Mouse (Mus musculus): ENCODE measurements around the gene Egfl8.

The Egfl8 gene

GRCm38 (mm10) chr17:34627943-34628643, 12.3 kb upstream of the Egfl8 start, which contains the start of gene Ppt2:
Gene Ppt2, minus strand, starts transcription at chr17:34628510.
- DNase-seq (ENCODE audit: low read depth) = no peak

GRCm38 (mm10) chr17:34627093-34627942, 11.5 kb upstream of the Egfl8 start:
- DNase-seq (ENCODE audit: low read depth) = peak; percentile 69

DNA sequence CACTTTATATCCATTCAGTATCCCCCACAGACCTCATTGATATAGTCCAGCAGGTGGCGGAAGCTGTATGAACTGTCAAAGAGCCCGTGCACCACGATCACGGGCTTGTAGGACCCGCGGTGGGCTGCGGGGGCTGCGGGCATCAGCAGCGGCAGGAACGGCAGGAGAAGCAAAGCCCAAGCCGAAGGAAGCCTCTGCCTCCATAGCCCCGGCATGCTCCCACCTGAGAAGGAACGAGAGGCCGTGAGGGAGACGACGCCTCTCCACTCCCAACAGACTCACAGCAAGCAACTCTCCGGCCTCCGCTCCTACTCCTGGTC, 11.0 kb upstream of the Egfl8 start:
- DNase-seq (ENCODE audit: low read depth) = no peak

GRCm38 (mm10) chr17:34626062-34626772, 10.4 kb upstream of the Egfl8 start:
- no peak for DNase-seq (ENCODE audit: low read depth)

- DNase-seq (ENCODE audit: low read depth) = no peak
These were observed 9.2 kb upstream of the Egfl8 start for GRCm38 (mm10) chr17:34624981-34625380.

DNA sequence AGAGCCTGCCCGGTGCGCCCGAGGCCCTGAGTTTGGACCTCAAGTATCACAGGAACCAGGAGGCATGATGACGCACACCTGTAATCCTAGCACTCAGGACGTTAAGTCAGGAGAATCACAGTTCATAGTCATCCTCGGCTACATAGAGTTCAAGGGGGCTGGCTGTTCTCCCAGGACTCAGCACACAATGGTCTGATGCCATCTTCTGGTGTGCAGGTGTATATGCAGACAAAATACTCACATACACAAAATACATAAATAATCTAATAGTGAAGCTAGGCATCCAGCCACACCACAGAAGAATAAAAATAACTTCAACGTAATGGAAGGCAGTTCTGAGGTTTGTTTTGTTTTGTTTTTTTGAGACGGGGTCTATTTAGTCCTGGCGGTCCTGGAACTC, 7.4 kb upstream of the Egfl8 start:
- DNase-seq (ENCODE audit: low read depth) = no peak

DNA sequence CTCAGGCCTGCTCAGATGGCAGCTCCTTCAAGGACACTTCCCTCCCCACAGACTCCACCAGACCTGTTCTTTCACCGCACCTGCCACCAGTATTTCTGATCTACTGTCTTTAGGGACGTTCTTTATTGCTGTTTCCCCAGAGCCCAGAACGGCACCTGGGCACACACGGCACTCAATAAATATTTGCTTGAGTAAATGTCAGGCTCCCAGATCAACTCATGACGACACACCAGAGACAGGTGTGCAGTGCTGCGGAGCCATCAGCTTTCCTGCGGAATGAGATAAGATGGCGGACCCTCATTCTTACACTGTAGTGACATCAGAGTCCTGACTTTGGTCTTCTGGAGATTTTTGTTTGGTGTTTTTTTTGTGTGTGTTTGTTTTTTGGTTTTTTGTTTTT, 5.2 kb upstream of the Egfl8 start:
- no peak for DNase-seq (ENCODE audit: low read depth)

DNA sequence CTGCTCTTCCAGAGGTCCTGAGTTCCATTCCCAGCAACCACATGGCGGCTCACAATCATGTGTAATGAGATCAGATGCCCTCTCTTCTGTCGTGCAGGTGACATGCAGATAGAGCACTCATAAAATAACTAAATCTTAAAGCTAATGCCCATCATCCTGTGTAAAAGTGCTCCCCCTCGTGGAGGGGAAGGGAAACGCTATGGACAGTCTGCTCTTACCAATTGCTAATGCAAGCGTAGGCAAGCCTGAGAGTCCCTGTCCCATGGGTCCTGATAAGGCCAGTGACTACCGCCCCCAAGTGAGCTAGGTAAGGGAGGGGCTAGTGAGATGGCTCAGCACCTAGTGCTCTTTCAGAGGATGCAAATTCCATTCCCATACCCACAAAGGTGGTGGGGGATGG, 3.2 kb upstream of the Egfl8 start:
- no peak for DNase-seq (ENCODE audit: low read depth)

DNA sequence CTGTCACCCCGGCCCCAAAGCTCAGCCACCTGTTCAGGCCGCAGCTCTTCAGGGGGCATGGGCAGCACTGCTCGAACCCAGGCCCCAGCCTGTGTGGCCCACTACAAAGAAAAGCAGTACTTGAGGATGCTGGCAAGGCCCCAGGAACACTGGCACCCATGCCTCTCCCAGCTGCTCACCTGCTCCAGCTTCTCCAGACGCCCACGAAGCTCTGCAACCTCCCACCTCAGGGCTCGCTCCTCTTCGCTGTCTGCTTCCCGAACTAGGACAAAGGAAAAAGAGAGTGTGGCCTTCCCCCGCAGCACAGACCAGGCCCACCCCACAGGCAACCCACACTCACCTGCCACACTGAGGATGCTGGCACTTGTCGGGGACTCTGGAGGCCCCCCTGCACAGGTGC, 1.9 kb downstream of the Egfl8 start:
- no peak for DNase-seq (ENCODE audit: low read depth)

DNA sequence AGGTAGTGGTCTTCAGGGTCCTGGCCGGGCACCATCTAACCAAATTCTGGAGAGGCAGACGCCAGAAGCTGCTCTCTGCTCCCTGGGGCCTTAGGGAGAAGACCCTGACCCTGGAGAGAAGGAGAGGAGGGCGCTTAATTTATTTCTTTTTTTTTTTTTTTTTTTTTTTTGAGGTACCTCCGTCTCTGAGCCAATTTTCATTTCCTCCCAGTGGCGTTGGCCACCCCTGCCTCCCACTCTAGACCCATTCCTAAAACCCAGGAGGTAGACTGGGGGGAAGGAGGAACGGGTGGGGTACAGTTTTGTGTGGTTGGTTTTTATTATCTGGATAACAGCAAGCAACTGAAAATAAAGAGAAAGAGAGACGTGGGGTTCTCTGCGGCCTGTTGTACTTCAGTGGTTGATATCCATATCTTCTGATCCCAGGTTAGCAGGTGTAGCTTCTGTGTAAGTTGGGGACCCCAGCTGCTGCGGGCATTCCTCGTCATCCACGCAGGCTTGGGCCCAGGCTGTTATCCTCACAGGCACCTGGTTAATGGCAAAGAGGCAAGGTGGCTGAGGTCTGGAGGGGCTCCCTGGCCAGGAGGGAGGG, 2.6 kb downstream of the Egfl8 start:
- no peak for DNase-seq (ENCODE audit: low read depth)

DNA sequence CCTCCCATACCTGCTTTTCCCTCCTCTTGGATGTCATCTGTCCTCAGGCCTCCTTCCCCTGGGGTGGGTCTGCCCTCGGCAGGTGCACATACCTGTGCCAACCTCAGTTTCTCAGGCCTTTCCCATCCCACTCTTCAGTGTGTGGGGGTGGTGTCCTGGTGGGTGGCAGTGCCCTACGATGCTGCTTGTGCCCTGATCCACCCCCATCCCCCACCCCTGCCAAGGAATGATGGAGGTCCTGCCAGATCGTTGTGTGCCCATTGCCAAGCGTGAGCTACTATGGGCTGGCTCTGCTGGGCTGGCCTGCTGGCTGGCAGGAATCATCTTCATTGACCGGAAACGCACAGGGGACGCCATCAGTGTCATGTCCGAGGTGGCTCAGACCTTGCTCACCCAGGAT, 4.7 kb downstream of the Egfl8 start:
- no peak for DNase-seq (ENCODE audit: low read depth)

- no peak for DNase-seq (ENCODE audit: low read depth)
These were observed 7.8 kb downstream of the Egfl8 start for GRCm38 (mm10) chr17:34607997-34608396.

DNA sequence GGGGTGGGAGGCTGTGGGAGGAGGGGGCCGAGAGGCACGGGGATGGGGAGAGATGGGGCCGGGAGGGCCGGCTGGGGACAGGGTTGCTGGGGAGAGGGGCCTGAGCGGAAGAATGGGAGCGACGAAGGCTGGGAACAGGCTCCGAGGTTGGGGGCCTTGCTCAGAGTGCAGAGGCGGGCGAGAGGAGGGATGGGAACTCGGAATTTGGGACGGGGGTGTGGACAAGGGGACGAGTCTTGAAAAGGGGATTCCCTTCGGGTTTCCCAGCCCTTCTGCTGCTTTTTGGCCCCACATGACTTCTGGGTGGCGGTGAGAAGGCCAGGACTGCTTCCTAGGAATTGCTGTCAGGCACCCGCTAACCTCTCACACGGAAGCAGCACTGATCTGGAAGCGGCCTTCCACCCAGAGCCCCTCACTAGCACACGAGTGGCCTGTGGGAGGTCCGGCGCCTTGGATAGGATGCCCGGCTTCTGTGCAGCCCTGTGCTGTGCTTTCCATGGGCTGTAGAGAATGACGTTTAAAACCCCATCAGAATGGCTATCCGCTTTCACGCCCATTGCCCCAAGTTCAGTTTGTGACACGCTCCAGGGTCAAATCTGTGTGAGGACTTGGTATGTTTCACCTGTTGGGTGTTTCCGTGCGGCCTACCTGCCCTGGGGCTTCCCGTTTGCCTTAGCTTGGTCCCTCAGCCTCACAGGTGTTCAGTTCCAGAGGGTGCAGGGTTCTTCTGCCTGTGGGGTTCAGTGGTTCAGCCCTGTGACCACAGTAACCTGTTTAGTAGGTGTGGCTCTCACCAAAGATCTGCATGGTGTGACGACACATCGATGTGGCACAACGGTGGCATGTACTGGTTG, 9.4 kb downstream of the Egfl8 start:
- no peak for DNase-seq (ENCODE audit: low read depth)

DNA sequence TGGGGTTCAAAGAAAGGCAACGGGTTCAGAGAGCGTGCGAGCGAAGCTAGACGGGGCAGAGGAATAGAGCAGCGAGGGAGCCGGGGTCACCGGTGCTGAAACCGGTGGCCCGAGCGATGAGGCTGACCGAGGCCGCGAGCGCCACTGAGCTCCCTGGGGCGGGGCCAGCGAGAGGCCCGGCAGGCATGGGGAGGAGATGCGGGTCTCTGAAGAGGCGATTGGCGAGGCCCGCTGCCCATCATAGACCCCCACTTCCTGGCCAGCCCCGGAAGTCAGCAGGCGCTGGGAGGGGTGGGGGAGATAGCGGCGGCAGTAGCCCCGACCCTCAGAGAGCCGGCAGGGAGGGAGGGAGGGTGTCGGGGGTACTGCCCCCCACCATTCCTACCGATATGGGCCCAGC, 10.2 kb downstream of the Egfl8 start:
- peak; percentile 78 for DNase-seq (ENCODE audit: low read depth)

GRCm38 (mm10) chr17:34604511-34605237, 11.1 kb downstream of the Egfl8 start:
- no peak for DNase-seq (ENCODE audit: low read depth)

GRCm38 (mm10) chr17:34604061-34604508, 11.7 kb downstream of the Egfl8 start, which contains the start of gene Agpat1:
Gene Agpat1, plus strand, starts transcription at chr17:34604262.
- DNase-seq (ENCODE audit: low read depth) = no peak

GRCm38 (mm10) chr17:34603375-34604060, 12.3 kb downstream of the Egfl8 start, which contains the start of gene Rnf5:
Gene Rnf5, minus strand, starts transcription at chr17:34603690.
- peak; percentile 100 for DNase-seq (ENCODE audit: low read depth)

DNA sequence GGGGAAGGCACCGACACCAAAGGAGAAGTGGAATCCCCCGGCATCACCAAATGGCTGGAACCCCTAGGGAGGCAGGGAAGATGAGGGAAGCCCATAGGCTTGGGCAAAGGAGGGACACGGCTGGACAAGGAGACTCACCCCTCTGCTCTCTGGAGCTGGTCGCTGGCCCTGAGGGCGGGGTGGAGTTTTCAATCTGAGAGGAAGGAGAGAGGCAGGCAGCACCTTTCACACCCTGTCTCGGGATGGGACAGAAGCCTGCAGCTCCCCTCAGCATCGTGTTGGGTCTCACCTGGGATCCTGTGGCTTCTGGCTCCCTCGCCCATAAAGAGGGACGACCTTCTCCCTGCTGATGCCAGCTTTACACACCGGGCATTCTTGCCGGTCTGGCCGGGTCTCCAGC, 14.0 kb downstream of the Egfl8 start:
- no peak for DNase-seq (ENCODE audit: low read depth)

GRCm38 (mm10) chr17:34599891-34600290, 15.9 kb downstream of the Egfl8 start:
- DNase-seq (ENCODE audit: low read depth) = no peak

DNA sequence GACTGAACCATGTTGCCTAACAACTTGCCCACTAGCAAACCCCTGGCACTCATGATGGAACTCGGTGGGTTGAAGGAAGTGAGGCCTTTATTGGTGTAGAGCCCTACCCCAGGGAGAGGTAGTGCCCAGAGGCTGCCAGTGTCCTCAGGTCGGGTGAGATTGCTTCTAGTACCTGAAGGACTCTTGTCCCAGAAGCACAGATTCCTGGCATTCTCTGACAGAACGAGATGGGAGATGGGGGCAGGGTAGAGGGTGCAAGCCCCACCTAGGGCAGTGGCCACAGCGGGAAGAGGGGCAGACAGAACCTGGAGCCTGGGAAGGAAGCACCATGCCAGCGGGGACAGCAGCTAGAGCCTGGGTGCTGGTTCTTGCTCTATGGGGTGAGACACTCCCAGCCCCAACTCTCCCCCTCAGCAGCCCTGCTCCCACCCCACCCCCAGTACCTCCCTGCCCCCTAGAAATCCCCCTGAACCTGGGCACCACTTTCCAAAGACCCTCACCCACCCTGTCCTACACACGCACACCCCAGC, 18.1 kb downstream of the Egfl8 start, which contains the start of gene Ager:
Gene Ager (plus strand): TSS at position 297 of the 530 bp plus-strand sequence.
- no peak for DNase-seq (ENCODE audit: low read depth)

Measured in fibroblast of lung, adult 2 months (primary cell).